Mouse (Mus musculus) cerebellum, adult 2 months (tissue): ENCODE data around the gene Runx2.

Source experiments
- CTCF ChIP-seq: fragments of 200-500 bp; IDR thresholded peaks from 2 replicates; pipeline ENCODE4 v1.5.1; 2011; ENCODE audit warnings: low read depth, mild to moderate bottlenecking, control low read depth, low read length, moderate library complexity, borderline replicate concordance; ENCODE audit not compliant: insufficient read depth
- POLR2A ChIP-seq: fragments of 200-500 bp; IDR thresholded peaks from 2 replicates; pipeline ENCODE4 v1.6.1; 2011; ENCODE audit warnings: low read length, control low read depth, borderline replicate concordance; ENCODE audit not compliant: insufficient read depth

- TF ChIP-seq CTCF (no peak), POLR2A (no peak)
Measured at GRCm38 (mm10) chr17:44663872-44664271, 150.7 kb downstream of the Runx2 start.
